Mouse (Mus musculus): ENCODE data around the gene Ccdc88c. TPM values are rescaled to one million over a fixed set of nuclear protein-coding genes. Genes with fewer than 3 reads are reported as not detected.

The Ccdc88c gene
- polyA plus RNA-seq, 1 experiment: 6.1 TPM

DNA sequence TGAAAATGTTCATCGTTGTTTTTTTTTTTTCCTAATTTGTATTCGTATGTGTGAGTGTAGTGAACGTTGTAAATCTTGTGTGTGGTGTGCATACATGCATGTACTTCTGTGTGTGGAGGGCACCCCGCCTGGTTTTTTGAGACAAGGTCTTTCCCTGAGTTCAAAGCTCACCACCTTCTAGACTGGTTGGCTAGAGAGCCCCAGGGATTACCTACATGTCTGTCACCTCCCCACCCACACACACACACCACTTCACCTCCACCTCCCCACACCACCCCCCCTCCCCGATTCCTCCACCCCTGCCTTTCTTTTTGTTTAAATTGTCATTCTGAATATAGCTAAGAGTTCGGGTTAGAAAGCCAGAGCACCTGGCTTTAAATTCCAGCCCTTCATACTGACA lies 128.0 kb downstream of the Ccdc88c start:
- Histone ChIP-seq H3ac (ENCODE audit: control insufficient read depth, insufficient read length, low read depth) (no peak overlapping the region), H3K79me2 (ENCODE audit: control insufficient read depth, insufficient read depth) (no peaks in the 10 kb centered on the region), H3K36me3 (ENCODE audit: control insufficient read depth, insufficient read depth) (no peaks in the 10 kb centered on the region), H3K27me3 (ENCODE audit: control insufficient read depth, insufficient read depth, insufficient read length) (peaks cover 62% of the 10 kb centered on the region), H3K4me3 (ENCODE audit: insufficient read depth, poor library complexity, severe bottlenecking) (no peak overlapping the region), H3K79me3 (ENCODE audit: low read depth) (no peaks in the 10 kb centered on the region)
- TF ChIP-seq MYOD1 (IDR thresholded peaks at IDR 0.05; ENCODE audit: control insufficient read depth, insufficient read length, low read depth) (no peak), CTCF (IDR thresholded peaks at IDR 0.05; ENCODE audit: control insufficient read depth, insufficient read depth, insufficient read length) (no peak), CEBPB (IDR thresholded peaks at IDR 0.05; ENCODE audit: low read depth) (no peak), FOSL1 (IDR thresholded peaks at IDR 0.05; ENCODE audit: insufficient read depth, low read length, poor library complexity, severe bottlenecking) (no peak), MYOG (IDR thresholded peaks at IDR 0.05; ENCODE audit: control insufficient read depth, extremely low read depth, insufficient read length) (no peak), USF1 (IDR thresholded peaks at IDR 0.05; ENCODE audit: low read depth) (no peak), MAX (IDR thresholded peaks at IDR 0.05) (no peak)

GRCm38 (mm10) chr12:100899111-100899640 lies 129.7 kb downstream of the Ccdc88c start:
- no peak overlapping the region for H3K4me3 ChIP-seq (ENCODE audit: insufficient read depth, poor library complexity, severe bottlenecking)

DNA sequence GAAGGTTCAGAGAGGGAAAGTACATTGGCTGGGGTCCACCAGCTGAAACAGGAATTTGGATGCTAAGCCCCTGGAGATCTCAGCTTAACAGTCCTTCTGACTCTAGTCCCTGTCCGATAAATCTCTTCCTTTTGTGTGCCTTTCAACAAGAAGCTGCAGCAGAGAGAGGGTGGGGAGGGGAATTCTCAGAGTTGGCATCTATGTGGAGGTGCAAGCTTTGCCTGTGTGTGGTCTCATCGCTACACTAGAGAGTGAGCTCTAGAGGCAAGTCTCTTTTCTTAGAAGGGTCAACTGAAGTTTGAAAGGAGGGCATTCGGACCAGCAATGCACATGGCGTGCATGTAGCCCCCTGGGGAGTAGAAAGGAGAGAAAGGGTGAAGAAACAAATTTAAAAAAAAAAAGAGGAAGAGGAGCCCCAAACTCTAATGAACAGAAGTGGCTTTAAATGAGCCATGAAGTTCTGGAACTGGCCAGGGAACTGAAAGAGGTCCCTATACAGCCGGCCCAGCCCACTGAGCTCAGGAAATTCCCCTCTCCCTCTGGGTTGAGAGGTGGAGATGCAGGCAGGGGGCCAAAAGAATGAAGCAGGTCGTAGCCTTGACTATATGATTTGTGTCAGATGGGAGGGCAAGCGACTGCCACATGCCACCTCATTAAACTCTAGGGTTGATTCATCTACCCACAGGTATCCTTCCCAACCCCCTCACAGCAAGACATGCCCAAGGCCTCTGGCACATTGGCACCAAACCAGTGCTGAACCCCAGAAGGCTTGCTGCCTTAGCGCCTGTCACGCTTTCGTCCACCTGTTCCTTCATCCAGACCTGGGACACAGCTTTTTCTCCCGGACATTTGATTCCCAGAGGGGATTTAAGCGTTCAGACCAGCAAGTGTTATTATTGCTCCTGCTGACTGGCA lies 130.9 kb downstream of the Ccdc88c start:
- no peak for TF ChIP-seq CTCF (IDR thresholded peaks at IDR 0.05; ENCODE audit: control insufficient read depth, insufficient read depth, insufficient read length)
- no peak for TF ChIP-seq MYOD1 (IDR thresholded peaks at IDR 0.05; ENCODE audit: control insufficient read depth, insufficient read length, low read depth)
- TF ChIP-seq MYOG (IDR thresholded peaks at IDR 0.05; ENCODE audit: control insufficient read depth, extremely low read depth, insufficient read length): no peak
- no peak for TF ChIP-seq MAX (IDR thresholded peaks at IDR 0.05)
- no peak for TF ChIP-seq USF1 (IDR thresholded peaks at IDR 0.05; ENCODE audit: low read depth)
- no peak for TF ChIP-seq FOSL1 (IDR thresholded peaks at IDR 0.05; ENCODE audit: insufficient read depth, low read length, poor library complexity, severe bottlenecking)
- no peak for TF ChIP-seq CEBPB (IDR thresholded peaks at IDR 0.05; ENCODE audit: low read depth)
- Histone ChIP-seq H3K79me3 (ENCODE audit: low read depth) (no peaks in the 10 kb centered on the region), H3K27me3 (ENCODE audit: control insufficient read depth, insufficient read depth, insufficient read length) (peaks cover 60% of the 10 kb centered on the region), H3ac (ENCODE audit: control insufficient read depth, insufficient read length, low read depth) (no peak overlapping the region), H3K36me3 (ENCODE audit: control insufficient read depth, insufficient read depth) (no peaks in the 10 kb centered on the region), H3K4me3 (ENCODE audit: insufficient read depth, poor library complexity, severe bottlenecking) (no peak overlapping the region), H3K79me2 (ENCODE audit: control insufficient read depth, insufficient read depth) (no peaks in the 10 kb centered on the region)

More at GRCm38 (mm10) chr12:100899111-100899640, 129.7 kb downstream of the Ccdc88c start:
- no peaks in the 10 kb centered on the region for H3K36me3 ChIP-seq (ENCODE audit: control insufficient read depth, insufficient read depth)
- H3K27me3 ChIP-seq (ENCODE audit: control insufficient read depth, insufficient read depth, insufficient read length): peaks cover 61% of the 10 kb centered on the region
- TF ChIP-seq MAX (IDR thresholded peaks at IDR 0.05): no peak
- no peak for TF ChIP-seq MYOD1 (IDR thresholded peaks at IDR 0.05; ENCODE audit: control insufficient read depth, insufficient read length, low read depth)
- no peak for TF ChIP-seq CTCF (IDR thresholded peaks at IDR 0.05; ENCODE audit: control insufficient read depth, insufficient read depth, insufficient read length)
- TF ChIP-seq USF1 (IDR thresholded peaks at IDR 0.05; ENCODE audit: low read depth): no peak
- TF ChIP-seq MYOG (IDR thresholded peaks at IDR 0.05; ENCODE audit: control insufficient read depth, extremely low read depth, insufficient read length): no peak
- no peak for TF ChIP-seq CEBPB (IDR thresholded peaks at IDR 0.05; ENCODE audit: low read depth)
- no peak for TF ChIP-seq FOSL1 (IDR thresholded peaks at IDR 0.05; ENCODE audit: insufficient read depth, low read length, poor library complexity, severe bottlenecking)
- no peaks in the 10 kb centered on the region for H3K79me3 ChIP-seq (ENCODE audit: low read depth)
- H3K79me2 ChIP-seq (ENCODE audit: control insufficient read depth, insufficient read depth): no peaks in the 10 kb centered on the region
- H3ac ChIP-seq (ENCODE audit: control insufficient read depth, insufficient read length, low read depth): no peak overlapping the region

DNA sequence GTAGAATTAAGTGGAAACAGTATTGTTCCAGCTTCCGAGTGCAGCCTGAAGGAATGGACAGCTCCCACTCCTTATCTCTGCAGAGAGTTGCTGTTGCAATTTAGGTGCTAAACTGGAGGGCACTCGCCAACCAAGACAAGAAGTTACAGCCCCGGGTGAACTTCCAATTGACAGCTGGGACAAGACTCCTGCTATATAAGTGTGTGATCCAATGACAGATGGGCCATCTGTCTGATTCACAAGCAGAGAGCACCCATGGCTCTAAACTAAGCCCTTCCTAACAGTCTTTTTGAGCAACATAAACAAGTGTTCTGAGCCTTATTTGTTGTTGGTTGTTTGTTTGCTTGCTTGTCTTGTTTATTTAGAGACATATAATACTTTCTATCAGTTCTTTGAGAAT lies 132.2 kb downstream of the Ccdc88c start:
- Histone ChIP-seq H3K79me2 (ENCODE audit: control insufficient read depth, insufficient read depth) (no peaks in the 10 kb centered on the region), H3K79me3 (ENCODE audit: low read depth) (no peaks in the 10 kb centered on the region), H3ac (ENCODE audit: control insufficient read depth, insufficient read length, low read depth) (no peak overlapping the region), H3K27me3 (ENCODE audit: control insufficient read depth, insufficient read depth, insufficient read length) (peaks cover 50% of the 10 kb centered on the region), H3K4me3 (ENCODE audit: insufficient read depth, poor library complexity, severe bottlenecking) (no peak overlapping the region), H3K36me3 (ENCODE audit: control insufficient read depth, insufficient read depth) (no peaks in the 10 kb centered on the region)
- TF ChIP-seq MYOG (IDR thresholded peaks at IDR 0.05; ENCODE audit: control insufficient read depth, extremely low read depth, insufficient read length) (no peak), MYOD1 (IDR thresholded peaks at IDR 0.05; ENCODE audit: control insufficient read depth, insufficient read length, low read depth) (no peak), USF1 (IDR thresholded peaks at IDR 0.05; ENCODE audit: low read depth) (no peak), FOSL1 (IDR thresholded peaks at IDR 0.05; ENCODE audit: insufficient read depth, low read length, poor library complexity, severe bottlenecking) (no peak), CEBPB (IDR thresholded peaks at IDR 0.05; ENCODE audit: low read depth) (no peak), CTCF (IDR thresholded peaks at IDR 0.05; ENCODE audit: control insufficient read depth, insufficient read depth, insufficient read length) (no peak)

DNA sequence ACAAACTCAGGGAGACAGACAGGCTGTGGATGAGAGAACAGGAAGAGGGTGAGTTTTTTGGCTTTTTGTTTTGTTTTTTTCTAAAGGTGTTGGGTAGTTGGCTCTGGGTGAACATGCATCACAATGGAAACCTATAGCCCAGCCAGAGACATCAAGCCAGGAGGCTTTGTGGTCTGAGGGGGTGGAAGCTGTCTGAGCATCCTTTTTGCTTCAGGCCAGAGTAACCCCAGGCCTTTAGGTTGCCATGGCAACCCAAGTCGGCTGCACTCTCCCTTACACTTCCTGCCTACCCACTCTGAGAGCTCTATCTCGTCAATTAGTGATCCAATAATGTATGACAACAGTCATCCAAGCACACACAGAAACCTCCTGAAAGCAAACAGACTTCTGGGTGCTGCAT lies 133.4 kb downstream of the Ccdc88c start:
- Histone ChIP-seq H3K79me3 (ENCODE audit: low read depth) (no peaks in the 10 kb centered on the region), H3K36me3 (ENCODE audit: control insufficient read depth, insufficient read depth) (no peaks in the 10 kb centered on the region), H3K27me3 (ENCODE audit: control insufficient read depth, insufficient read depth, insufficient read length) (peaks cover 39% of the 10 kb centered on the region), H3K79me2 (ENCODE audit: control insufficient read depth, insufficient read depth) (no peaks in the 10 kb centered on the region), H3ac (ENCODE audit: control insufficient read depth, insufficient read length, low read depth) (no peak overlapping the region), H3K4me3 (ENCODE audit: insufficient read depth, poor library complexity, severe bottlenecking) (no peak overlapping the region)
- no peak for TF ChIP-seq FOSL1 (IDR thresholded peaks at IDR 0.05; ENCODE audit: insufficient read depth, low read length, poor library complexity, severe bottlenecking)
- TF ChIP-seq USF1 (IDR thresholded peaks at IDR 0.05; ENCODE audit: low read depth): no peak
- no peak for TF ChIP-seq MAX (IDR thresholded peaks at IDR 0.05)
- TF ChIP-seq MYOD1 (IDR thresholded peaks at IDR 0.05; ENCODE audit: control insufficient read depth, insufficient read length, low read depth): no peak
- no peak for TF ChIP-seq CTCF (IDR thresholded peaks at IDR 0.05; ENCODE audit: control insufficient read depth, insufficient read depth, insufficient read length)
- TF ChIP-seq MYOG (IDR thresholded peaks at IDR 0.05; ENCODE audit: control insufficient read depth, extremely low read depth, insufficient read length): no peak

Data from C2C12 (cell line).